Mouse (Mus musculus): Measurements from ENCODE around the gene Pikfyve.
"Not testable (repeated sequence)": the region's sequence is repeated elsewhere in the genome, so short reads cannot be mapped to it uniquely, and the experiment has no call there.

Pikfyve gene

GRCm38 (mm10) chr1:65185524-65186205, 818 bp upstream of the Pikfyve start:
- DNase-seq: no peak

- no peak for DNase-seq
These were observed 569 bp downstream of the Pikfyve start for GRCm38 (mm10) chr1:65187074-65187430.

DNA sequence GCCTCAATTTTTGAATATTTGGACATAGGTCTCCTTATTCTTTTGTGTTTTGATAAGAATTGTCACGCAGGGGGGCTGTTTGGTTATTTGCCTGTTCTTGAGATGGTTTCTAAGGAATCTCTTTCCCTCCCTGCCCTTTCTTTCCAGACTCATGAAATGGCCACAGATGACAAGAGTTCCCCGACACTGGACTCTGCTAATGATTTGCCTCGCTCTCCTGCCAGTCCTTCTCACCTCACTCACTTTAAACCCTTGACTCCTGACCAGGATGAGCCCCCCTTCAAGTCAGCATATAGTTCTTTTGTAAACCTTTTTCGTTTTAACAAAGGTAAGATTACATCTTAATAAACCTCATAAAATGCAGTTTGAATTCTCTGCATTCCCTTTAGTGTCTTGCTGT, 3.7 kb downstream of the Pikfyve start:
- no peak for DNase-seq

GRCm38 (mm10) chr1:65193226-65193625, 6.7 kb downstream of the Pikfyve start:
- DNase-seq: no peak

DNA sequence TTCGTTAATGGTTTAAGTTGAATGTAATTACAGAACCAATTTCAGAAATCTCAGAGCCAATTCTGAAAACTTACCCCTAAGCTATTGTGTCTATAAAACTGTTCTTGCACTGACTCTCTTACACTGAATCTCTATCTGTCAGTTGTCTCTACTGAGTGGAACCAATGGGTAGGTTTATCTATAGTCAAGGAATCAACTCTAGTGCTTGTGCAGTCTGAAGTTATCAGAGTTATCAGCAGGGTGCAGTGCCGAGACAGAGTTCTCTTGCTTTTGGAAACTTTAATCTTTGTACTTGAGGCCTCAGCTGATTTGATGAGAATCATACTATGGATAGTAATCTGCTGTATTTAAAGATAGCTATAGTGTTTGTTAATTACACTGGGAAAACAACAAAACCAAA, 11.9 kb downstream of the Pikfyve start:
- no peak for DNase-seq

- no peak for DNase-seq
These were observed 12.4 kb downstream of the Pikfyve start for GRCm38 (mm10) chr1:65198861-65199260.

GRCm38 (mm10) chr1:65204299-65204698, 17.8 kb downstream of the Pikfyve start:
- no peak for DNase-seq

- DNase-seq: no peak
These were observed 26.7 kb downstream of the Pikfyve start for GRCm38 (mm10) chr1:65213214-65213613.

- no peak for DNase-seq
These were observed 31.1 kb downstream of the Pikfyve start for GRCm38 (mm10) chr1:65217567-65217966.

DNA sequence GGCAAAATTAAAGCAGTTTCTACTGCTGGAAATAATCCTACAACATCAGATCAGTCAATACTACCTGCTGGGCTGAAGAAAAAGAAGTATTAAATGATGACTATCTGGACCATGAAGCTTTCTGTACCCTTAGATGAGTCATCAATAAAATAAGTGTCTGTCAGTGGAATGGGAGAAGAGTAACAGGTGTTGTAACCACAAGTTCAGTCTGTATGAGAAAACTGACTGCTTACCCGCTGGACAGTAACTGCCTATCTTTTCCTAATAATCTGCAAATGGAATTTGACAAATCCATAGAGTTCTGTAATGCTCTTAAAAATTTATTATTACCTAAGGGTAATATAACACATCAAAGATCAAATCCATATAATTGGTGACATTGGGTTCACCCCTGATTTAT, 31.5 kb downstream of the Pikfyve start:
- no peak for DNase-seq

- DNase-seq: no peak
These were observed 37.2 kb downstream of the Pikfyve start for GRCm38 (mm10) chr1:65223654-65224053.

DNA sequence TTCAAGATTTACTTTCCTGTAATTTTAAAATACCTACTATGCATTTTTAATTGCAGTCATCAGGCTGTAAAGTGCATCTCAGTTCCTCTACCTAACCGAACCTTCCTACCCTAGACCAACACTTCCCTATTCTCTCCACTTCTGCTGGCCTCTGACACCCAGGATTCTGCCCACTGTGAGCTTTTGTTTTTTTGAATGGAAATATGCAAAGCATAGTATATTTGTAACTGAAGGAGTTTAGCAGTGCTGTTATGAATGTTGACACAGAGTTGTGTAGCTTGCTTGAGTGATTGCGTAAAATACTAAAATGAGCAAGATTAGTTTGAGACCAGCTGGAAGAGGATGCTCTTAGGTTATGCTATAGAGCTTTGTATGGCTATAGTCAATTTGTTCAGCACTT, 41.2 kb downstream of the Pikfyve start:
- DNase-seq: no peak

DNA sequence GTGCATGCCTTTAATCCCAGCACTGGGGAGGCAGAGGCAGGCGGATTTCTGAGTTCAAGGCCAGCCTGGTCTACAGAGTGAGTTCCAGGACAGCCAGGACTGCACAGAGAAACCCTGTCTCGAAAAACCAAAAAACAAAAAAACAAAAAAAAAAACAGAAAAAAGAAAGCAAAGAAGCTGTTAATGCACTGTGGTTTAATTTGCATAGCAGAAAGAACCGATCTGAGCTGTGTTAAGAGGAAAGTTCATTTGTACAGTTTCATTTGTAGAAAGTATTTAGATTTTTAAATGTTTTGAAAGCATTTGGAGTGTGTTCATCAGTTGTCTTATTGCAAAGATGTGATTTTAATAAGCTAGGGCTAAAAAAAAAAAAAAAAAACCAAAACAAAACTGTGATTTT, 43.3 kb downstream of the Pikfyve start:
- DNase-seq: not testable (repeated sequence)

DNA sequence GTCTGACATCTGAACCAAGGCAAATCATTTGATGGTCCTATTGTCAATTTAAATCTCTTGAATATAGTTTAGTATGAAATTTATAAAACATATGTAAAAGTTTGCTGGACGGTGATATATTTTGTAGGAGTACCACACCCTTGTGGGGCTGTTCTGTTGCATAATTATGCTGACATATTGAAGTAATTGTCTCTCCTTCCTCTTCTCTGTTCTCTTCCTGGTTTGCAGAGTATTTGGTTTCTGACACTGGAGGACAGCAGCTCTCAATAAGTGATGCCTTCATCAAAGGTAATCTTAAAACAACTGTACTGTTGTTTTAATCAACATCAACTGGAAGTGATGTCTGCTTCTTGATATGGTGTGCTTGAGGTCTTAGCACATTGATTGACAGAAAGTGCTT, 44.1 kb downstream of the Pikfyve start:
- no peak for DNase-seq

GRCm38 (mm10) chr1:65237712-65238111, 51.2 kb downstream of the Pikfyve start:
- DNase-seq: no peak

DNA sequence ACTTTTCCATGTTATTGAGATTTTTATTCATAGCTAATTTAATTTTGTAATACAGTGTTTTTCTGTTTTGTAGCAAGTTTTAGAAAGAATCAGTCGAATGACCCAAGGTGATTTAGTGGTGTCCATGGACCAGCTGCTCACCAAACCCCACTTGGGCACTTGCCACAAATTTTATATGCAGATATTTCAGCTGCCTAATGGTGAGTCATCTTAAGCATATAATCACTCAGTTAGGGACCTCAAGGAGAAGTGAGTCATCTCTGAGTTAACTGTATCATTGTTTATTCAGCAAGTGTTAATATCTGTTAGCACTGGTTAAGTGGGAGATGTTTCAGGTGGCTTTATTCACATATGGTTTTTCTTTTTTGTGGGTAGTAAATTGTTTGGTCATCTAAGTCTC, 59.2 kb downstream of the Pikfyve start:
- no peak for DNase-seq

DNA sequence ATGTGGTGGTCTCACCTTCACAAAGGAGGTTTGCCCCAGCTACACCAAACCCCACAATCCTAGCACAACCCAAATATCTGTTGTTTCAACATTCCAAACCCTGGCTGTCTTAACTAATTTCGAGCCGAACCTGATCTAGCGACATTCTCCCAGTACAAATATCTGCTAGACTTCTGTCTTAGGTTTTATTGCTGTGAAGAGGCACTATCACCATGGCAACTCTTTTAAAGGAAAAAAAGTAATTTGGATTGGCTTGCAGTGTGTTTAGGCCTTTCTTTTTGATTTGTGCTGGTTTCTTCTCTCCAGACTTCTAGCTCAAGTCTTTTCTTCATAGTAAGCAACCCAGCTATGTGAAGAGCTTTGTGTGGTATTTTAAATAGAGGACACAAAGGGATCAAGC, 94.0 kb downstream of the Pikfyve start:
- DNase-seq: no peak

DNA sequence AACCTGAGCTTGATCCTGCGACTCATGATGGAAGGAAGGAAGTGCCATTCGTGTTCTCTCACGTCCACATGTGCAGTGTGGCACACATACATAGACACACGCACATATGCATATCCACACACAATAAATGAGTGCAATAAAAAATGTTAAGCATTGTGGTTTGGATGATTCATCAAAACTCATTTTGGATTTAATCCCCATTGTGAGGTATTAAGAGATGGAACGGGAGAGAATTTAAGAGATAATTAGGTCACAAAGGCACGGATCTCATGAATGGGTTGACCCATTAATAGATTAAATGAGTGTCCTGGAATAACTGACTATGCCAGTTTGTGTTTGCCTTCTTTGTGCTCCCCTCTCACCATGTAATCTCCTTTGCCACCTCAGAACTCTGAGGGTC, 95.3 kb downstream of the Pikfyve start, which contains the start of gene Pth2r:
Pth2r (plus strand) TSS at position 301 of the 400 bp plus-strand sequence.
- no peak for DNase-seq

- peak; percentile 50 for DNase-seq
These were observed 96.3 kb downstream of the Pikfyve start for GRCm38 (mm10) chr1:65282766-65283165.

DNA sequence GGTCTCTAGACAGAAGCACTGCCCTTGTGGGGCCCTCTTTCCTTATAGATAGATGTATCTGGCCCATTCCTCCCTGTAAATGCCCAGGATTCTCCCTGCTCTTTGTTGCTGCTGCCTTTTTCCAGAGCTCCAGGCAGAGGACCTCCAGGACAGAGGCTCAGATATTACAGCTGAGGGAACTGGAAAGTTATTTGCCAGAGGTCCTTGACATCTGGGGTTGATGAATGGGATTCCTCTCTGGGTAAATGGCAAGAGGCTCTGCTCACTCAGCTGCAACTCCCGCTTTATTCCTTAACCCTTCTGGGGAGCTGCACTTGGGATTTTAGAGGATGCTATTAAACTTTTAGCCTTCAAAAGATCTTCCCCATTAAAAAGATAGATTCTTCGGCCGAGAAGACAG, 122.0 kb downstream of the Pikfyve start:
- no peak for DNase-seq

GRCm38 (mm10) chr1:65311214-65311933, 124.9 kb downstream of the Pikfyve start:
- no peak for DNase-seq

- peak; percentile 30 for DNase-seq
These were observed 125.6 kb downstream of the Pikfyve start for GRCm38 (mm10) chr1:65312118-65312517.

DNA sequence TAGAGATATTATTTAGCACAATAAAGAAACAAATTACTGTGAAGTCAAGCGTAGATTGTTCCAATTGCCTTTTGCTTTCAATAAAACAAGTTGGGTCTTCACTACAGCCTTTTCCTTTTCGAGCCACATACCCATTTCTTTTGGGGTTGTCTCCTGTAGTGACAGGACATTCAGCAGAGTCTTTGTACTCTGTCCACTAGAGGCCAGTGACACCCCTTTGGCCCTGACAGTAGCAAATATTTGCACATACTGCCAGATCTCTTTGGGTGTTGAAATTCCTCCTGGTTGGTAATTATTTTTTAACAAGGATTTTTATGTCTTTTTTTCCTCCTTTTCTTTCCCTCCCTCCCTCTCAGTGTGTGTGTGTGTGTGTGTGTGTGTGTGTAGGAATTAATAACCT, 126.4 kb downstream of the Pikfyve start:
- no peak for DNase-seq
